Mouse (Mus musculus): ENCODE data around the gene H2-Ob. TPM values are rescaled to one million over a fixed set of nuclear protein-coding genes. Genes with fewer than 3 reads are reported as not detected.
A peak's percentile ranks its signal among the peaks of the same experiment; 100 is the strongest.

The H2-Ob gene
- total and polyA plus RNA-seq, 2 experiments from 2014 or later = 0.31 to 1.2 TPM

GRCm38 (mm10) chr17:34200772-34201505 lies 37.8 kb upstream of the H2-Ob start:
- ATAC-seq (ENCODE audit: low FRiP score) (no peak), DNase-seq (ENCODE audit: low spot score) (no peak)
- H3K27me3 ChIP-seq (ENCODE audit: insufficient read depth, low read length) = peaks cover 34% of the 10 kb centered on the region
- H3K4me2 ChIP-seq (ENCODE audit: low read depth, low read length, poor library complexity, severe bottlenecking) = no peak overlapping the region
- 85% methylated on average over 16 of the region's 16 CpGs for WGBS
- no peak overlapping the region for H3K27ac ChIP-seq (ENCODE audit: low read depth, low read length)
- H3K9me3 ChIP-seq (ENCODE audit: low read length) = no peaks in the 10 kb centered on the region
- no peaks in the 10 kb centered on the region for H3K36me3 ChIP-seq (ENCODE audit: insufficient read depth, low read length)
- H3K4me3 ChIP-seq (ENCODE audit: low read depth, low read length) = no peak overlapping the region
- no peak for TF ChIP-seq CTCF (IDR thresholded peaks at IDR 0.05)
- no peaks in the 10 kb centered on the region; the same call in 1 of the 2 replicates for H3K4me1 ChIP-seq (ENCODE audit: insufficient read depth, low read length)
- no peak overlapping the region for H3K9ac ChIP-seq (replicated peaks; ENCODE audit: low read length, poor library complexity, severe bottlenecking)

GRCm38 (mm10) chr17:34201506-34202055 lies 37.1 kb upstream of the H2-Ob start:
- WGBS = 72% methylated on average over 7 of the region's 7 CpGs
- no peak overlapping the region for H3K4me3 ChIP-seq (ENCODE audit: low read depth, low read length)
- TF ChIP-seq CTCF (IDR thresholded peaks at IDR 0.05) = no peak
- no peak overlapping the region for H3K9ac ChIP-seq (replicated peaks; ENCODE audit: low read length, poor library complexity, severe bottlenecking)
- no peaks in the 10 kb centered on the region for H3K9me3 ChIP-seq (ENCODE audit: low read length)
- H3K36me3 ChIP-seq (ENCODE audit: insufficient read depth, low read length) = no peaks in the 10 kb centered on the region
- H3K4me2 ChIP-seq (ENCODE audit: low read depth, low read length, poor library complexity, severe bottlenecking) = no peak overlapping the region
- peaks cover 33% of the 10 kb centered on the region for H3K27me3 ChIP-seq (ENCODE audit: insufficient read depth, low read length)
- no peak overlapping the region for H3K27ac ChIP-seq (ENCODE audit: low read depth, low read length)
- H3K4me1 ChIP-seq (ENCODE audit: insufficient read depth, low read length) = no peaks in the 10 kb centered on the region; the same call in 1 of the 2 replicates
- DNase-seq (ENCODE audit: low spot score) (no peak), ATAC-seq (ENCODE audit: low FRiP score) (no peak)

DNA sequence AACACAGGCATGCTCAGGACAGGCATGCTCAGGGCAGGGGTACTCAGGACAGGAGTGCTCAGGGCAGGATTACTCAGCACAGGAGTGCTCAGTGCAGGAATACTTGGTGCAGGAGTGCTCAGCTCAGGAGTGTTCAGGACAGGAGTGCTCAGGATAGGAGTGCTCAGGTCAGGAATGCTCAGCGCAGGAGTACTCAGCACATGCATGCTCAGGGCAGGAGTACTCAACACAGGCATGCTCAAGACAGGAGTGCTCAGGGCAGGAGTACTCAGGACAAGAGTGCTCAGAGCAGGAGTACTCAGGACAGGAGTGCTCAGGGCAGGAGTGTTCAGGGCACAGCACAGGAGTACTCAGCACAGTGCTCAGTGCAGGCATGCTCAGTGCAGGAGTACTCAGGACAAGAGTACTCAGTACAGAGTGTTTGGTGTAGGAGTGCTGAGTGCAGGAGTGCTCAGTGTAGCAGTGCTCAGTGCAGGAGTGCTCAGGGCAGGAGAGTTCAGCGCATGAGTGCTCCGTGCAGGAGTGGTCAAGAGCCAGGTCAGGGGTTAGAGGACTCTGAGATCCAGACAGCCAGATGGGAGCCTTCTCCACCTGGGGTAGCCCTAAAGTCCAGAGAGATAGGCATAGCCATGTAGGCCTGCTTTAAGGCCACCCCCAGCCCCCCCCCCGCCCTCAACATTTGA lies 35.8 kb upstream of the H2-Ob start:
- Histone ChIP-seq H3K9me3 (ENCODE audit: low read length) (no peaks in the 10 kb centered on the region), H3K4me3 (ENCODE audit: low read depth, low read length) (no peak overlapping the region), H3K36me3 (ENCODE audit: insufficient read depth, low read length) (no peaks in the 10 kb centered on the region), H3K27ac (ENCODE audit: low read depth, low read length) (no peak overlapping the region), H3K9ac (replicated peaks; ENCODE audit: low read length, poor library complexity, severe bottlenecking) (no peak overlapping the region), H3K4me2 (ENCODE audit: low read depth, low read length, poor library complexity, severe bottlenecking) (no peak overlapping the region), H3K27me3 (ENCODE audit: insufficient read depth, low read length) (peaks cover 31% of the 10 kb centered on the region), H3K4me1 (ENCODE audit: insufficient read depth, low read length) (no peaks in the 10 kb centered on the region; the same call in 1 of the 2 replicates)
- ATAC-seq (ENCODE audit: low FRiP score) (no peak), DNase-seq (ENCODE audit: low spot score) (no peak)
- WGBS = 94% methylated on average over 4 of the region's 4 CpGs
- TF ChIP-seq CTCF (IDR thresholded peaks at IDR 0.05) = no peak

GRCm38 (mm10) chr17:34203444-34203843 lies 35.3 kb upstream of the H2-Ob start, which contains the start of gene Tap2:
Gene Tap2, plus strand, starts transcription at chr17:34203527.
- peak within 1 kb of the TSS; percentile 54 for H3K4me3 ChIP-seq (ENCODE audit: low read depth, low read length)
- no peak for ATAC-seq (ENCODE audit: low FRiP score)
- H3K4me2 ChIP-seq (ENCODE audit: low read depth, low read length, poor library complexity, severe bottlenecking) = peak within 1 kb of the TSS; percentile 79
- DNase-seq (ENCODE audit: low spot score) = no peak
- H3K36me3 ChIP-seq (ENCODE audit: insufficient read depth, low read length) = no peaks in the 10 kb centered on the region
- 70% methylated on average over 5 of the region's 5 CpGs for WGBS
- TF ChIP-seq CTCF (IDR thresholded peaks at IDR 0.05) = no peak
- peak within 1 kb of the TSS; percentile 48 for H3K9ac ChIP-seq (replicated peaks; ENCODE audit: low read length, poor library complexity, severe bottlenecking)
- no peaks in the 10 kb centered on the region for H3K9me3 ChIP-seq (ENCODE audit: low read length)
- no peaks in the 10 kb centered on the region; the same call in 1 of the 2 replicates for H3K4me1 ChIP-seq (ENCODE audit: insufficient read depth, low read length)
- peaks cover 27% of the 10 kb centered on the region for H3K27me3 ChIP-seq (ENCODE audit: insufficient read depth, low read length)
- no peak within 1 kb of the TSS for H3K27ac ChIP-seq (ENCODE audit: low read depth, low read length)

DNA sequence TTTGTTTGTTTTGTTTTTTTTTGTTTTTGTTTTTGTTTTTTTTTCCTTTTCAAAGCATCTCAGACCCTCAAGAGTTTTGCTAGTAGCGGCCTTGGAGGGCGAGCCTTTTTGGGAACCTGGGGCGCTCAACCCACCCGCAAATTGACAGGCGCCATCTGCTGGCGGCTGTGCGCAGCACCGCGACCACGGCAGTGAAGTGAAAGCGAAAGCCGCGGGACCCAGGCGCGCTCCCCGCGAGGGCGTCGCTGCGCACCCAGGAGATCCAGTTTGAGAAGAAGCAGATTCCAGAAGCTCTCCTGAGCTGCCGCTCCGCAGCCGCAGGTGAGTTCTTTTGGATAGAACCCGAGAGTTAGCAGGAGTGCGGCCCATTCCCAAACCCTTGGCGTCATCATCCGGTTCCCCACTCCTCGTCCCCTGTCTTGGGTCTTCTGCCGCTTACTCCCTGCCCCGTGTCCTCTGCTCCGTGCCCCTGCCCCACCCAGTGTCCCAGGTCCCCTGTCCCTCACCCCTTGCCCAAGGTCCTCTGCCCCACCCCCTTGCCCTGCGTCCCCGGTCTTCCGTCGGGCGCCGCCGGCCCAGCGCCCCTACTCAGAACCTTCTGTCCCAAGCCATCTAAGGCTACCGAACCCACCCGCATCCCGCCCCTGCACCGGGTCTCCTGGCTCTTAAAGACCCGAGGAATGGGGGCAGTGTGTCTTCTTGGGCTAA lies 34.2 kb upstream of the H2-Ob start:
- Histone ChIP-seq H3K4me1 (ENCODE audit: insufficient read depth, low read length) (no peaks in the 10 kb centered on the region; the same call in 1 of the 2 replicates), H3K9me3 (ENCODE audit: low read length) (no peaks in the 10 kb centered on the region), H3K4me2 (ENCODE audit: low read depth, low read length, poor library complexity, severe bottlenecking) (peak overlapping the region; percentile 79), H3K4me3 (ENCODE audit: low read depth, low read length) (peak overlapping the region; percentile 54), H3K36me3 (ENCODE audit: insufficient read depth, low read length) (no peaks in the 10 kb centered on the region), H3K9ac (replicated peaks; ENCODE audit: low read length, poor library complexity, severe bottlenecking) (peak overlapping the region; percentile 48), H3K27me3 (ENCODE audit: insufficient read depth, low read length) (peaks cover 24% of the 10 kb centered on the region), H3K27ac (ENCODE audit: low read depth, low read length) (no peak overlapping the region)
- ATAC-seq (ENCODE audit: low FRiP score) (no peak), DNase-seq (ENCODE audit: low spot score) (peak; percentile 54)
- peak; percentile 85 for TF ChIP-seq CTCF (IDR thresholded peaks at IDR 0.05)
- WGBS = 1% methylated on average over 44 of the region's 44 CpGs
